Mouse (Mus musculus) embryonic facial prominence, embryonic 14.5 days (tissue): ENCODE data around the gene Pde4b. TPM values are rescaled to one million over a fixed set of nuclear protein-coding genes. Genes with fewer than 3 reads are reported as not detected.
A peak's percentile ranks its signal among the peaks of the same experiment; 100 is the strongest.

Experiments used
- ATAC-seq: fragments of 200-750 bp; cut with Nextera tagmentation; 2 replicates; pipeline ENCODE4 v1.8.0; 2017; ENCODE audit warnings: low read depth, moderate number of reproducible peaks, moderate TSS enrichment
- DNase-seq: peaks from one replicate; pipeline ENCODE4 v3.0.0-alpha.2; 2015; ENCODE audit warnings: low spot score
- H3K27ac ChIP-seq: fragments of 300-500 bp; sonication (generic); replicated peaks from 2 replicates; pipeline ENCODE4 v1.5.1; 2014; ENCODE audit warnings: low read depth, mild to moderate bottlenecking, low read length, moderate library complexity
- H3K27me3 ChIP-seq: fragments of 300-500 bp; sonication (generic); replicated peaks from 2 replicates; pipeline ENCODE4 v1.6.1; 2014; ENCODE audit warnings: low read length; ENCODE audit not compliant: control insufficient read depth, insufficient read depth
- H3K36me3 ChIP-seq: fragments of 300-500 bp; sonication (generic); 2 replicates; pipeline ENCODE4 v1.6.1; 2014; ENCODE audit warnings: low read length, mixed read lengths; ENCODE audit not compliant: control insufficient read depth, insufficient read depth
- H3K4me1 ChIP-seq: fragments of 300-500 bp; sonication (generic); 2 replicates; pipeline ENCODE4 v1.6.1; 2014; ENCODE audit warnings: antibody characterized with exemption, low read length; ENCODE audit not compliant: control insufficient read depth, insufficient read depth
- H3K4me2 ChIP-seq: fragments of 300-500 bp; sonication (generic); 2 replicates; pipeline ENCODE4 v1.6.1; 2014; ENCODE audit warnings: low read depth, mild to moderate bottlenecking, low read length, moderate library complexity, mixed read lengths
- H3K4me3 ChIP-seq: fragments of 300-500 bp; sonication (generic); 2 replicates; pipeline ENCODE4 v1.5.1; 2014; ENCODE audit warnings: low read depth, mild to moderate bottlenecking, low read length
- H3K9ac ChIP-seq: fragments of 300-500 bp; sonication (generic); 2 replicates; pipeline ENCODE4 v1.6.1; 2014; ENCODE audit warnings: low read depth, mild to moderate bottlenecking, low read length, moderate library complexity, mixed read lengths
- H3K9me3 ChIP-seq: fragments of 300-500 bp; sonication (generic); 2 replicates; pipeline ENCODE4 v1.6.1; 2016; ENCODE audit warnings: low read length; ENCODE audit not compliant: control insufficient read depth
- WGBS: fragments of 180-500 bp; shearing (Covaris S2); extraction: QIAGEN DNeasy Blood & Tissue Kit; methylation state at CpG from one replicate; pipeline ENCODE4 v1.1.7; 2014; 5-methylcytosine and 5-hydroxymethylcytosine counted together
- polyA plus RNA-seq: library from polyadenylated mRNA; unstranded; fragments of >200 nt; fragmentation: Nextera tagmentation; extraction: Ambion mirVana; gene quantifications from 2 replicates; pipeline ENCODE4 v1.2.1, GENCODE M21; 2014

The Pde4b gene
- polyA plus RNA-seq, 1 experiment from 2014 or later = 19.4 TPM

GRCm38 (mm10) chr4:102432040-102432782 lies 344.9 kb downstream of the Pde4b start:
- WGBS = 19% methylated on average over 9 of the region's 9 CpGs
- Histone ChIP-seq H3K9ac (no peak overlapping the region), H3K9me3 (no peaks in the 10 kb centered on the region), H3K4me1 (peaks cover 8% of the 10 kb centered on the region; the same call in 1 of the 2 replicates), H3K4me3 (no peak overlapping the region), H3K36me3 (no peaks in the 10 kb centered on the region), H3K27me3 (no peaks in the 10 kb centered on the region), H3K27ac (peak overlapping the region; percentile 13; the same call in 1 of the 2 replicates), H3K4me2 (peak overlapping the region; percentile 30)
- DNase-seq (peak; percentile 87), ATAC-seq (peak; percentile 86)

GRCm38 (mm10) chr4:102439401-102440118 lies 352.2 kb downstream of the Pde4b start:
- Histone ChIP-seq H3K4me2 (peak overlapping the region; percentile 30), H3K9me3 (no peaks in the 10 kb centered on the region), H3K36me3 (no peaks in the 10 kb centered on the region), H3K27me3 (no peaks in the 10 kb centered on the region), H3K9ac (no peak overlapping the region), H3K4me3 (no peak overlapping the region), H3K27ac (peak overlapping the region; percentile 63; the same call in 1 of the 2 replicates), H3K4me1 (peaks cover 18% of the 10 kb centered on the region)
- 22% methylated on average over 5 of the region's 5 CpGs for WGBS
- ATAC-seq (peak; percentile 84), DNase-seq (peak; percentile 84)

GRCm38 (mm10) chr4:102440119-102440481 lies 352.8 kb downstream of the Pde4b start:
- WGBS = 26% methylated on average over 4 of the region's 4 CpGs
- Histone ChIP-seq H3K9ac (no peak overlapping the region), H3K27me3 (no peaks in the 10 kb centered on the region), H3K4me1 (peaks cover 18% of the 10 kb centered on the region), H3K36me3 (no peaks in the 10 kb centered on the region), H3K27ac (peak overlapping the region; percentile 28; the same call in 1 of the 2 replicates), H3K4me3 (no peak overlapping the region), H3K9me3 (no peaks in the 10 kb centered on the region), H3K4me2 (peak overlapping the region; percentile 30; the same call in 1 of the 2 replicates)
- DNase-seq (peak; percentile 82), ATAC-seq (no peak)

- no peak overlapping the region for H3K4me3 ChIP-seq
- no peak for DNase-seq
- peaks cover 18% of the 10 kb centered on the region for H3K4me1 ChIP-seq
- H3K27me3 ChIP-seq = no peaks in the 10 kb centered on the region
- 78% methylated on average over 5 of the region's 5 CpGs for WGBS
- H3K9ac ChIP-seq = no peak overlapping the region
- no peaks in the 10 kb centered on the region for H3K9me3 ChIP-seq
- ATAC-seq = no peak
- no peak overlapping the region for H3K27ac ChIP-seq
- H3K4me2 ChIP-seq = no peak overlapping the region
- no peaks in the 10 kb centered on the region for H3K36me3 ChIP-seq
Observed at GRCm38 (mm10) chr4:102443533-102443932, 356.2 kb downstream of the Pde4b start.

GRCm38 (mm10) chr4:102444501-102444900 lies 357.2 kb downstream of the Pde4b start:
- WGBS = 60% methylated on average over 3 of the region's 3 CpGs
- Histone ChIP-seq H3K27me3 (no peaks in the 10 kb centered on the region), H3K9me3 (no peaks in the 10 kb centered on the region), H3K4me1 (peaks cover 15% of the 10 kb centered on the region), H3K36me3 (no peaks in the 10 kb centered on the region), H3K4me3 (no peak overlapping the region), H3K4me2 (no peak overlapping the region), H3K27ac (no peak overlapping the region; the same call in 1 of the 2 replicates), H3K9ac (no peak overlapping the region)
- no peak for ATAC-seq
- DNase-seq = no peak

- H3K27ac ChIP-seq = no peak overlapping the region
- no peak overlapping the region for H3K4me2 ChIP-seq
- H3K36me3 ChIP-seq = no peaks in the 10 kb centered on the region
- no peaks in the 10 kb centered on the region for H3K4me1 ChIP-seq
- no peaks in the 10 kb centered on the region for H3K9me3 ChIP-seq
- no peak overlapping the region for H3K9ac ChIP-seq
- no peak overlapping the region for H3K4me3 ChIP-seq
- DNase-seq = peak; percentile 83
- H3K27me3 ChIP-seq = no peaks in the 10 kb centered on the region
- ATAC-seq = peak; percentile 92
- WGBS = 63% methylated on average over 8 of the region's 8 CpGs
Observed at GRCm38 (mm10) chr4:102446160-102446945, 359.0 kb downstream of the Pde4b start.

- Histone ChIP-seq H3K4me2 (no peak overlapping the region), H3K4me3 (no peak overlapping the region), H3K27me3 (no peaks in the 10 kb centered on the region), H3K9ac (no peak overlapping the region), H3K4me1 (no peaks in the 10 kb centered on the region), H3K9me3 (no peaks in the 10 kb centered on the region), H3K27ac (no peak overlapping the region), H3K36me3 (no peaks in the 10 kb centered on the region)
- no peak for ATAC-seq
- 76% methylated on average over 3 of the region's 3 CpGs for WGBS
- no peak for DNase-seq
Observed at GRCm38 (mm10) chr4:102456426-102456825, 369.1 kb downstream of the Pde4b start.

- H3K9me3 ChIP-seq = no peaks in the 10 kb centered on the region
- H3K27ac ChIP-seq = no peak overlapping the region
- H3K4me2 ChIP-seq = no peak overlapping the region
- DNase-seq (no peak), ATAC-seq (no peak)
- H3K4me1 ChIP-seq = no peaks in the 10 kb centered on the region
- no peak overlapping the region for H3K4me3 ChIP-seq
- no peak overlapping the region for H3K9ac ChIP-seq
- WGBS = 64% methylated on average over 5 of the region's 5 CpGs
- no peaks in the 10 kb centered on the region for H3K36me3 ChIP-seq
- no peaks in the 10 kb centered on the region for H3K27me3 ChIP-seq
Observed at GRCm38 (mm10) chr4:102459216-102459999, 372.1 kb downstream of the Pde4b start.
